Mouse (Mus musculus): ENCODE data around the gene Nav2. TPM values are rescaled to one million over a fixed set of nuclear protein-coding genes. Genes with fewer than 3 reads are reported as not detected.

Gene Nav2
- total RNA-seq, 1 experiment from 2014 or later, result 2.0 TPM

DNA sequence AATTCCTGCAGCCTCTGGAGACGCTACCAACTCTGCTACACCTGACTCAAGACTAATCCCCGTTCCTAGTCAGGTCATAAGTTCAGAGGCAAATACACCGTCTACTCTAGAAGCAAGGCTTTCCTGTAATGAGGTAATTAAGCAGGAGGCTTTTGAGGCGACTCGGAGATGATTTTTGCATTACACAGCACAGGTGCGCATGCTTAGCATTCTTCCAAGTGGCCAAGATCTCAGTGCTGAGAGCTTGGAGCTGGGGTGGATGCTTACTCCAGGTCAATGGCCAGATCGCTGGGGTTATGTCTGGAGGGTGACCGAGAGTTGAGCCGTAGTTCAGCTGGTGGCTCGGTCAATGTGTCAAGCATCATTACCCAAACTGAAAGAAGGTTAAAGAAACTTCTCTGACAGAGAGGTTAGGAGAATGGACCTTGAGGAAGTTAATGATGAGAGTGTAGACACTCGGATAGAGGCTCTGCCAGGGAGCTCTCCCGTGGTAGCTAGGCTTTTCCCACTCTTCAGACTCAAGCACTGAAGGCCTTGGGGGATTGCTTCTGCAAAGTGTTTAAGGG, 161.0 kb downstream of the Nav2 start:
- ATAC-seq (replicated peaks; ENCODE audit: insufficient number of reproducible peaks, low FRiP score, low TSS enrichment, poor library complexity, severe bottlenecking), result no peak

DNA sequence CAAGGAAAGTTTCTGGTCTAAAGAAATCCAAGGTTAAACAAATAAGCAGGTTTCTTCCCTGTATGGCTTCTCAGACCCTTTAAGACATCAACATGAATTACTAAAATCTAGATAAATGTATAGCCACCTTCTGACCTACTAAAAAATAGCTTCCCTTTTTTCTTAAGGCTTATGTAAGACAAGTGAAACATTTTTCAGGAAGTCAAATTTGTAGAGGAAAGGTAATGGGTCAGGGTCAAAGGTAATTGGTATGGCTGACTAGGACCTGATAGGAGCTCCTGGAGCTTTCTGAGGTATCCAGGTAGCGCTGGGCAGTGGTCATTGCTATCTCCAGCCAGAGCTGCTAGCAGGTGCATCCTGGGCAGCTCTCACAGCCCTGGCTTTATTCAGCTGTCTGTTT, 162.1 kb downstream of the Nav2 start:
- peak; percentile 40; the same call in 1 of the 2 replicates for ATAC-seq (replicated peaks; ENCODE audit: insufficient number of reproducible peaks, low FRiP score, low TSS enrichment, poor library complexity, severe bottlenecking)

DNA sequence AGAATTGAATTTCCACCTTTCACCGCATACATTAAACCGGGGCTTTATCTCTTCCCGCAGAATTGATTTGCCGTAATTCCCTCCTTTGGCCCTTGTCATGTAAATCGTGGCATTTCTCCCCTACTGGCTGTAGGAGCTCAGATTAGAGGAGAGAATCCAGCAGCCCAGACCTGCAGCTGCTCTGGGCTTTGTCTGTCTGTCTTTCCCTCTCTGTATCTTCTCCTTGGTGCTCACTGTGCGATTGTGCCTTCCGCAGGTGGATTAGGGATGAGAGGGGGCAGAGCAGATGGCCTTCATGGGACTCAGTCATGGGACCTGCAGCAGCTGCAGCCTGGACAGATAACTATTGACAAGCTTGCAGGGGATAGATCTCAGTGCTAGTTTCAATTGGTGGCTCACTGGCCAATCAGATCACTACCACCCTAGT, 162.6 kb downstream of the Nav2 start:
- no peak for ATAC-seq (replicated peaks; ENCODE audit: insufficient number of reproducible peaks, low FRiP score, low TSS enrichment, poor library complexity, severe bottlenecking)

DNA sequence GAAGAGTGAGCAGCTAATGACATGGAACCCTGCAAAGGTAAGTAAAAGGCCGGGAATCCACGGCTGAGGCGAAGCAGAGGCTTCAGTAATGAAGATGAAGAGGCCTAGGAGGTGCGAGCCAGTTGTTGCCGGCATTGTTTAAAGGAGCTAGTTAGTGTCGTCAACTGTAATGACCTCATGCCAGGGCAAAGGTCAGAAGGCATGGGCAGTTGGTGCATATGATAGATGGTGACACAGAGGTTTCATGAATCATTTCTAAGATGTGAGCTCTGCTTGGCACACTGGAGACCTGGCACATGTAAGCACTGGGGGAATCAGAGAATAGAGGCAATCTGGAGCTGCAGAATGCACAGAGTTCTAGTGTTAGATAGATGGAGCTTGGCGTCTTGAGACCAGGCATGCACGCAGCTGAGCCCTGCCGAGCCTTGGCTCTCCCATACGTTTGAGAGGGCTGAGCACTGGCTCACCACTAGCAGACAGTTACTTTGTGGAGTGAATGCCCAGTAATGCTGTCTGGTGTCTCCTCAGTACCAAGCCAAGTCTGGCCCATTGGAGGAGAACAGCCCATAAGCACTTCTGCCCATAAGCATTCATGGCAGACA, 166.9 kb downstream of the Nav2 start:
- ATAC-seq (replicated peaks; ENCODE audit: insufficient number of reproducible peaks, low FRiP score, low TSS enrichment, poor library complexity, severe bottlenecking), result no peak

DNA sequence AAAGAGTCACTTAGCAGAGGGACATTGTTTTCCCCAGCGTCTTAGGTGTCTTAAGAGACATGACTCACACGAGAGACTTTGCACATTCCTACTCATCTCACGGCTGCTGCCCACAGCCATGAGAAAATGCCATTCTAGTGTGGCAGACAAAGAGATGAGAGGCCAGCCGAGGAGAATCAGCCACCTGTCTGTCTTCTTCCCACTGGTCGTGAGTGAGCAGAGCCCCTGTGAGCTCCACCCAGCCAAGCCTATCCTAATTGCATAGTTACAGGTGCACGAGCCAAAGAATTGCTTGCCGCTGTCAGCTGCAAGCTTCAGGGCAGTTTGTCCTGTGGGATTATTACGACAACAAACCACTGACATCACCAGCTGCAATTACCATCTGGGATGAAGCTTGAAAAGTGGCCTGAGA, 167.8 kb downstream of the Nav2 start:
- no peak for ATAC-seq (replicated peaks; ENCODE audit: insufficient number of reproducible peaks, low FRiP score, low TSS enrichment, poor library complexity, severe bottlenecking)

DNA sequence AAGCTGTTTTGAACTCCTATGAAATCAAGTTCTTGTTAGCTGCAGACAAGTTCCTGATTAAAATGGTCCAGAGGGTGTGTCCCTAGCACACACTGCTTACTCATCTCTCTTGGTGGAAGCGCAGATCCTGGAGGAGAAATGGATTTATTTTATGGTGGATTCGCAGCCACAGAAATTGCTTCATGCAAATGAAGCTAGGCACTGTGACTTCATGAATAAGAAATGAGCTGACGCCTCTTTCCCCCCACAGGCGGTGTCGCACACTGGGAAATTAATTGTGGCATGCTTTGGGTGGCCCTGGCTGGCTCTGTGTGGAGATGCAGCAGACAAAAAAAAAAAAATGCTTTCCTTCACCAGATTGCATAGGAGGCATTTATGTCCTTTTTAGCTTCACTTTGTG, 170.4 kb downstream of the Nav2 start:
- ATAC-seq (replicated peaks; ENCODE audit: insufficient number of reproducible peaks, low FRiP score, low TSS enrichment, poor library complexity, severe bottlenecking), result no peak

DNA sequence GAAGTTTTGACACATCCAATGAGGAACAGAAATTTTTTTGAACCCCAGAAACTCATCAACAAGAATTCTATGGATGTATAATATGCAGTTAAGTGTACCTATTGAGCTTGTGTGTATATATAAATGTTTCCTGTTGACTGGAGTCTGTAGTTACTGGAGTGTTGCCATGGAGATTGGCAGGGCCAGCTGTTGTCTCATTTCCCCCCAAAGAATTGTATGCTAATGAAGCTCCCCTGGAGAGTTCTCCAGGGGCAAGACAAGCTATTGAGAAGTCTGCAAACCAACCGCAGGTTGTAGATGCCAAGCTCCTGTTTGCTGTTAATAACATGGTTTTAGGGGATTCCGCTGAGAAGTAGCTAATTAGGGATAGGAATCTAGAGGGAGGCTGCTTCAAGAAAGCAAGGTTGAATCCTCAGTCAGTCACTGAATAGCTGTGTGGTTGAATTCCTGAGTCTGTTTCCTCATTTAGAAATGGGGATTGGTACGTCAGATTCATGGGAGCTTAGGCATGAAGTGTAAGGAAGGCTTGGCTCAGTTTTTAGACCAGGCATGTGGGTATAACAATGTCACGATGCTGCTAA, 174.2 kb downstream of the Nav2 start:
- no peak for ATAC-seq (replicated peaks; ENCODE audit: insufficient number of reproducible peaks, low FRiP score, low TSS enrichment, poor library complexity, severe bottlenecking)

DNA sequence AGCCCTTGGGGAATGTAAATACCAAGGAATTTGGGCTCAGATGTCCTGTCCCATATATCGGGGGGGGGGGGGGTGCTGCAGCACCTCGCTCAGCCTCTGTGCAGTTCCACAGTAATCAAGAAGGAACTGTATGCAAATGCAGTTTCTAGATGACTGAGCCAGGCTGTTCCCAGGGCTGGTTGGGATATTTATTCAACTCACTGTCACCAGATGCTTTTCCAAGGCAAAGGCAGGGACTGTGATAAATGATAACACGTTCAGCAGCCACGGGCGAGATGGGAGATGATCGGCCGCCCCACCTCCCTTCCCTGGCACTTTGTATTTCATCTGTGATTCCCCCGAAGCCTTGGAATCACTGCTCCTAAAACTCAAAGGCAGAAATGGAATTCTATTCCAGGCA, 176.3 kb downstream of the Nav2 start:
- ATAC-seq (replicated peaks; ENCODE audit: insufficient number of reproducible peaks, low FRiP score, low TSS enrichment, poor library complexity, severe bottlenecking), result no peak

DNA sequence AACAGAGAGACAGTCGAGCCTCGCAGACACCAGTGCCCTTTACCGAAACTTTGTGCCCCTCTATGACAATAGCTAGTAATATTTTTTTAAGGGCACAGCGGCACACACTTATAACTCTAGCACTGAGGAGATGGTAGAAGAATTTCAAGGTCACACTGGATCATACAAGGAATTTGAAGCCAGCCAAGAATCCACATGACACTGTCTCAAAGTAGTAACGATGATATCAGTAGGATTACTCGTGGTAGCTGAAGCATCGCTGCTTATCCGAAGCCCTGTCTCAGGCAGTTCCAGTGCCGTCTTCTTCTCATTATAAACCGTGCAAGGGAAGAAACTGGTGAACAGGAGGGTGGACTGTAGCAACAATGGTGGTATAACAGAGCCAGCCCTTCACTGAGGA, 177.2 kb downstream of the Nav2 start:
- ATAC-seq (replicated peaks; ENCODE audit: insufficient number of reproducible peaks, low FRiP score, low TSS enrichment, poor library complexity, severe bottlenecking), result no peak

DNA sequence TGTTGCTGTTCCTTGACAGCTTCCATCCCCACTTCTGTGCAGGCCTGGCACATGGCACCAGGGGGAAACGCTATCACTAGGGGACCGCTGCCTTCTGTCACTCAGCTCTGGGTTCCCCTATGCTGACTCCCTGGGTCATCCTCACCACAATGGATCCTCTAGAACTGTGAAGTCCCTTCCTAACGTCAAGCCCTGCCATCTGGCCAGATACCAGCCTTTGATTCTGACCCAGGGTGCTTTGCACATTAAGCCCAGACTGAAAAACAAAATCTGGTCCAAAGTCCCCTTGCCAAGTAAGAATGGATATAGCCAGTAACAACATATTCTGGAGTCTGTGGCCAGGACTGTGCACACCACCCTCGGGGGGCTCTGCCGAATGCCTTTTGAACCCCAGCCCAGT, 178.6 kb downstream of the Nav2 start:
- ATAC-seq (replicated peaks; ENCODE audit: insufficient number of reproducible peaks, low FRiP score, low TSS enrichment, poor library complexity, severe bottlenecking), result no peak

DNA sequence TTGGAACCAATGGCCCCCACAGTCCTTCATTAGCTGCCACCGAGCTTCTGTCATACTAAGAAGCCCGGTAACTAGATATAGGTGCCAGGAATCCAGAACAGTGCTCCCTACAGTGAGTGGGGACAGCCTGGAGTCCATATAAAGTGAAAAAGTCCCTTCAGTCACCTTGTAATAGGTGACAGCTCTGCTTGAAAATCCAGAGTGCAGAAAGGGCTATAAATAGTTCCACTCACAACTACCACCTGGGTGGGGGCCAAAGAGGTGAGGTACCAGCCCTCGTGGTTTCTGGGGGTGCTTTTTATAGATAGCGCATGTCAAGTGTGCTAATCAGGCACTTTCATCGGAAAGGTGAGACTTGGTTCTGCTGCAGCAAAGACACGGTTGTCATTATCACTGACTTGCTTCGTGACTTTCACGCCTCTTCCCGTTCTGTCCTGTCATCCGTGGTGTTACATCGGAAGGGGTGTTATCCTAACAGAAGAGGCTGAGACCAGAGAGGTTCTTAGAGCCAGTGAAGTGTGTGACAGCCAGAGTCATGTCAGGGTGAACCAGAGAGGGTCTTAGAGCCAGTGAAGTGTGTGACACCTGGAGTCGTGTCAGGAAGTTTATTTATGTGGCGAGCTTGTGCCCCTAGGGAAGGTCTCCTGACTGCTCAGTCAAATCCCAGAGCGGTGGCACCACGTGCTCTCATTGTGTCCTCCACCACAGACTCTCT, 179.8 kb downstream of the Nav2 start:
- no peak for ATAC-seq (replicated peaks; ENCODE audit: insufficient number of reproducible peaks, low FRiP score, low TSS enrichment, poor library complexity, severe bottlenecking)

DNA sequence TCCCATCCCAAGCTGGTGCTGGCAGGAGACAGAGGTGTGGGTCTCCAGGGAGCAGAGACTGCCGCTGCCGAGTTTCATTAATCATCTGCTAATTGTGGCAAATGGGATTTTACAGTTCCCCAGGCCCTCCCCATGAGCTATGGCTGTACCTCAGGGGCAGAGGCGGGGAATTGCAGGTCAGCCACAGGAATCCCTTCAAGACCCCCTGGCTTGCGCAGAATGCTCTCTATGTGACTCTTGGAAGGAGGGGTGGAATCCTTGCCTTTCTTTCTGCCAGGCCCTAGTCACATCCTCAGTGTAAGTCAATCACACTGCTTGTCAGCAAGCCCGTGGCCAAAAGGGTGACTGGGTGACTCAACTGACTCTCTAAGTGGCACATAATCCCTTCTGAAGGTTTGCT, 182.9 kb downstream of the Nav2 start:
- no peak for ATAC-seq (replicated peaks; ENCODE audit: insufficient number of reproducible peaks, low FRiP score, low TSS enrichment, poor library complexity, severe bottlenecking)

DNA sequence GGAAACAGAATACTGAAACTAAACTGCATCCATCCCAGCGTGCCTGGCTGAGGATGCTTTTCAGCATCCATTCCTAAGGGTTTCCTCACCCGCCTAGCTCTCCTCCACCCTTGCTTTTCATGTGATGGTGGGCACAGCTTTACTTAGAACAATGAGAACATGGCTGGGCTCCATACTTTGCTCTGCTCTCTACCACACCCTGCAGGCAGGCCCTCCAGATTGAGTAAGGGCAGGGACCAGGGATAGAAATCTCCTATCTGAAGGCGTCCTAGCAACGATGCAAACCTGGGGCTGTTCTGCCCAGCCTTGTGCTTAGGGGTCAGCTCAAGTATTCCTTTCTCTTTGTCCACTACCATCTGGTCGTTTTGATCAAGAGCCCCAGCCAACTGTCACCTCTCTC, 183.4 kb downstream of the Nav2 start:
- no peak for ATAC-seq (replicated peaks; ENCODE audit: insufficient number of reproducible peaks, low FRiP score, low TSS enrichment, poor library complexity, severe bottlenecking)

DNA sequence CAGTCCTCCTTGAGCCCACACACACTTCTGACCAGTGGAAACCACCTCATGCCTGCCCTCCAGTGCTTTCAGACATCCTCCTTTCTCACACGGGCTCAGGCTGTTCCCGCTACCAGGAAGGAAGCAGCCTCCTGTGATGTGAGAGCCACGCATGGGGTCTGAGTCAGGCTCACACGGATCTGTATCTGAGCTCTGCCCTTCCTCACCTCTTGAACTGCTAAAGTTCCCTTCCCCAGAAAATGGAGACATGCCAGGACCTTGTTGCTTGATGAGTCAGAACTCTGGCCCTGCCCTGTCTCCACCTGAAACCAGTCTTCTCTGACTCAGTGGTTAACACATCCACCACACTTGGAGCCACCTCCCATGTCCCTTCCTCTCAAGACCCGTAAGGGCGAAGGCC, 185.1 kb downstream of the Nav2 start:
- peak; percentile 83 for ATAC-seq (replicated peaks; ENCODE audit: insufficient number of reproducible peaks, low FRiP score, low TSS enrichment, poor library complexity, severe bottlenecking)

DNA sequence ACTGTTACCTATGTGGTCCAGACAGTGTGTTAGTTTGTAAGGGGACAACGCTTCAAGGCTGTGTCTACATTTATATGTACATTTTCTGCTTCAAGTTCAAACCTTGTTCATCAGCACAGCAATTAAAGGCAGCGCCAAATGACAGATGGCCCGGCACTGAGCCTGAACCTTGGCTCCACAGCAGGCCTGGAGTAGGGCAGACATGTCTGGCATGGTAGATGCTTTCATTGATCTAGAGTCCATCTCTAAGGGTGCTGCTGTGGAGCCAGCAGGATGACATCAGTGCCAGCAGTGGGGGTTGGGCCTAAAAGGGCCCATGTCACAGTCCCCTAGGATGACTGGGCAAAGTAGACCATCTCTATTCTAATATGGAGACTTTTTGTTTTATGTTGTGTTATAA, 186.0 kb downstream of the Nav2 start:
- ATAC-seq (replicated peaks; ENCODE audit: insufficient number of reproducible peaks, low FRiP score, low TSS enrichment, poor library complexity, severe bottlenecking), result no peak

DNA sequence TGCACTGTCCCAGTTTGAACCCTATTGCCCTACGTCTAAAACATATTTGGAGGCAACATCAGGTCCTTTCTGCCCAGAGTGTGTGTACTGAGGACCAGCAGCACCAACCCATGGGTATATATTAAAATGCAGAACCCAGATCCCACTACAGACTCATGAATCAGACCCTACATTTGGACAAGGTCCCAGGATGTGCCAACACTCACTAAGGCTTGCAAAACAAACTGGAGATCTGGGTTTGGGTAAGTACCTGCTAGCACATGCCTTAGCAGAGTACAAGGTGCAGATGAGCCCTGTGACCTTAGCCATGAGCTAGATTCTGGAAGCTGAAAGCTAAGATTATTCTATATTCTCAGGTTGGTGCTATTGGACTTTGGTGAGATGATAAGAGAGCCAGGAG, 192.8 kb downstream of the Nav2 start:
- no peak for ATAC-seq (replicated peaks; ENCODE audit: insufficient number of reproducible peaks, low FRiP score, low TSS enrichment, poor library complexity, severe bottlenecking)

DNA sequence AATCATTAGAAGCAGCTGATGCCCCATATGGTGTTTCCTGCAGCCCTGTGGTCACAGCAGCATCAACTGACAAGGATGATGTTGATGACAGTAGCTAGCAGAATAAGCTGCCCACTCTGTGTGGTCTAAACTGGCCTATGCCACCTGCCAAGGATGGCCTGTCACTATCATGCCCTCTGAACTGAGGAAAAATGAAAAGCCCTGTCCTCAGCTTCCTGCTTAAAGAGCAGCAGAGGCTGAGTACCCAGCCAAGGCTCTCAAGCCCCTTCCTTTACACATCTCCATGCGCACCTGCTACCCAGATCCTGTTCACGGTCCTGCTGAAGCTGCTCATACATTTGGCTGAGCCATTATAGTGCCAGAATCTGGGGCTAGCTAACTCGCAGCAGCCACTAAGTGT, 193.7 kb downstream of the Nav2 start:
- no peak for ATAC-seq (replicated peaks; ENCODE audit: insufficient number of reproducible peaks, low FRiP score, low TSS enrichment, poor library complexity, severe bottlenecking)

DNA sequence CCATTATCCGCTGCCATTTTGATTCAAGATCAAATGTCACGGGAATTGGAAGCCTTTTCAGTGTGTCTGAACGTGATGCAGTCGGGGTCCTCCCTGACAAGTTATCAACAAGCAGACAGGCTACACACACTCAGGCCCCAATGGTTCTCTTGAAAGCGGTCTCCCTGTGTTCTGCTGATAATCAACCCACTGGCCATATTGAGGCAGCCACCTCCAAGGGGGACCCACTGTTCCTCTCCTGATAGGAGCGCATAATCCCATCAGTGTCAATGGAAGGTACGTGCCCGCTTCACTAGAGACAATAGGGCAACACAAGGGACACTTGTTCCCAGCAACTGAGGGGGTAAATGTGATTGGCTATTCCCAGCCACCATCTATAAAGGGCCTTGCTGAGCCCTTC, 195.9 kb downstream of the Nav2 start:
- ATAC-seq (replicated peaks; ENCODE audit: insufficient number of reproducible peaks, low FRiP score, low TSS enrichment, poor library complexity, severe bottlenecking), result no peak

DNA sequence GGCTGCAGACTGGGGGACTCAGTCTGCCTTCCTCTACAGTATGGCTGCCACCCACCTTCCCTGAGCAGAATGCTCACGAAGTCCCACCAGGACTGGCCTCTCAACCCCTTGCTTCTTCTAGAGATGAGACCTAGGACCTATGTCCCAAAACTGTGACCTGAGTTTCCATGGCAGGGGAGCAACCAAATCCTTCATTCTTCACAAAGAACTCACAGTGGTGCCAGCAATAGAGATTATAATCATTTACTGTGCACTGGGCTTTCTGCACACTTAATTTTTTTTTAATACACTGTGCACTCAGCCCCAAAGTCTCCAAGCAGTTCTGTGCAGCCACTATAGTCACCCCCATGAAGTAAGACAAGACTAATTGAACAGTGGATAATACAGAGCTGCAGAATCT, 196.3 kb downstream of the Nav2 start:
- ATAC-seq (replicated peaks; ENCODE audit: insufficient number of reproducible peaks, low FRiP score, low TSS enrichment, poor library complexity, severe bottlenecking), result no peak

DNA sequence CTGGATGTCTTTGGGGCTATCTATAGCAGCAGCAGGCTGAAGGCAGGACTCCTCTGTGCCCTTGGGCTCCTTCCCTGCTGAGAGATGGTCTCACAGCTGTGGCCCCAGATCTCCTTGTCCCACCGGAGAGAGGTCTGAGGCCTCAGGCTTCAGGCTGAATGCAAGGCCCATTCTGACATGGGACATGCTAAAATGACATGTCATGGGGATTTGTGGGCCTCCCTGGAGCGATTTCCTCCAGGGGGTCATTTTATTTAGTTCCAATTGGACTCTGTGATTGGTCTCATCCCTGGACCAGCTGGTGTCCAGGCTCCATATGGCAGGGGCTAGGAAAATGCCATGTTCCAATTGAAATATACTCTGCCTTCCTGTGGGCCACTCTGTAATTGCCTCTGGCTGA, 197.0 kb downstream of the Nav2 start:
- ATAC-seq (replicated peaks; ENCODE audit: insufficient number of reproducible peaks, low FRiP score, low TSS enrichment, poor library complexity, severe bottlenecking), result no peak

Data from monocyte, adult 5-6 weeks (primary cell).